Mouse (Mus musculus): ENCODE measurements around the gene Dusp8. TPM values are rescaled to one million over a fixed set of nuclear protein-coding genes. Genes with fewer than 3 reads are reported as not detected.

Gene Dusp8
- polyA plus RNA-seq, 1 experiment from 2014 or later, result 1.8 TPM

GRCm38 (mm10) chr7:142077138-142077537 is 18.5 kb downstream of the Dusp8 start:
- ATAC-seq (no peak), DNase-seq (no peak)

GRCm38 (mm10) chr7:142074146-142074886 is 21.3 kb downstream of the Dusp8 start:
- WGBS (ENCODE audit: insufficient replicate concordance), result 50% methylated on average over 8 of the region's 8 CpGs
- Histone ChIP-seq H3K9me3 (ENCODE audit: low read length) (no peaks in the 10 kb centered on the region), H3K4me2 (ENCODE audit: low read depth, low read length) (no peak overlapping the region), H3K27ac (ENCODE audit: low read depth) (no peak overlapping the region), H3K27me3 (ENCODE audit: insufficient read depth, low read length) (peaks cover 7% of the 10 kb centered on the region; the same call in 1 of the 2 replicates), H3K36me3 (replicated peaks; ENCODE audit: insufficient read depth, low read length) (no peaks in the 10 kb centered on the region), H3K4me1 (ENCODE audit: insufficient read depth) (0 out of 2 replicates have a peak, but pooled peaks cover 2% of the 10 kb centered on the region), H3K4me3 (ENCODE audit: low read depth, low read length) (no peak overlapping the region), H3K9ac (replicated peaks) (no peak overlapping the region)
- no peak for ATAC-seq
- no peak for DNase-seq
- no peak for TF ChIP-seq CTCF (IDR thresholded peaks at IDR 0.05; ENCODE audit: low read depth)
- no peak for TF ChIP-seq EP300 (IDR thresholded peaks at IDR 0.05; ENCODE audit: low read depth)

More at GRCm38 (mm10) chr7:142077138-142077537, 18.5 kb downstream of the Dusp8 start:
- peaks cover under 1% of the 10 kb centered on the region; the same call in 1 of the 2 replicates for H3K36me3 ChIP-seq (replicated peaks; ENCODE audit: insufficient read depth, low read length)
- H3K4me2 ChIP-seq (ENCODE audit: low read depth, low read length), result no peak overlapping the region
- no peak overlapping the region for H3K4me3 ChIP-seq (ENCODE audit: low read depth, low read length)
- H3K4me1 ChIP-seq (ENCODE audit: insufficient read depth), result no peaks in the 10 kb centered on the region
- no peak overlapping the region for H3K27ac ChIP-seq (ENCODE audit: low read depth)
- H3K9ac ChIP-seq (replicated peaks), result no peak overlapping the region
- TF ChIP-seq CTCF (IDR thresholded peaks at IDR 0.05; ENCODE audit: low read depth) (no peak), EP300 (IDR thresholded peaks at IDR 0.05; ENCODE audit: low read depth) (no peak)
- H3K27me3 ChIP-seq (ENCODE audit: insufficient read depth, low read length), result peaks cover 28% of the 10 kb centered on the region
- WGBS (ENCODE audit: insufficient replicate concordance), result 43% methylated on average over 3 of the region's 3 CpGs
- H3K9me3 ChIP-seq (ENCODE audit: low read length), result no peaks in the 10 kb centered on the region

GRCm38 (mm10) chr7:142071717-142072116 is 23.9 kb downstream of the Dusp8 start:
- ATAC-seq, result no peak
- no peak for TF ChIP-seq CTCF (IDR thresholded peaks at IDR 0.05; ENCODE audit: low read depth)
- TF ChIP-seq EP300 (IDR thresholded peaks at IDR 0.05; ENCODE audit: low read depth), result no peak
- no peak overlapping the region for H3K4me2 ChIP-seq (ENCODE audit: low read depth, low read length)
- 0 out of 2 replicates have a peak, but pooled peaks cover 2% of the 10 kb centered on the region for H3K4me1 ChIP-seq (ENCODE audit: insufficient read depth)
- no peak overlapping the region for H3K9ac ChIP-seq (replicated peaks)
- no peak for DNase-seq
- peaks cover 7% of the 10 kb centered on the region; the same call in 1 of the 2 replicates for H3K27me3 ChIP-seq (ENCODE audit: insufficient read depth, low read length)
- H3K27ac ChIP-seq (ENCODE audit: low read depth), result no peak overlapping the region
- H3K4me3 ChIP-seq (ENCODE audit: low read depth, low read length), result no peak overlapping the region
- no peaks in the 10 kb centered on the region for H3K36me3 ChIP-seq (replicated peaks; ENCODE audit: insufficient read depth, low read length)
- H3K9me3 ChIP-seq (ENCODE audit: low read length), result no peaks in the 10 kb centered on the region

GRCm38 (mm10) chr7:142071212-142071578 is 24.4 kb downstream of the Dusp8 start:
- TF ChIP-seq EP300 (IDR thresholded peaks at IDR 0.05; ENCODE audit: low read depth) (no peak), CTCF (IDR thresholded peaks at IDR 0.05; ENCODE audit: low read depth) (no peak)
- H3K4me1 ChIP-seq (ENCODE audit: insufficient read depth), result 0 out of 2 replicates have a peak, but pooled peaks cover 2% of the 10 kb centered on the region
- WGBS (ENCODE audit: insufficient replicate concordance), result 6% methylated on average over 10 of the region's 10 CpGs
- DNase-seq (no peak), ATAC-seq (peak; percentile 56)
- H3K27me3 ChIP-seq (ENCODE audit: insufficient read depth, low read length), result peaks cover 7% of the 10 kb centered on the region; the same call in 1 of the 2 replicates
- peak overlapping the region; percentile 1; the same call in 1 of the 2 replicates for H3K4me2 ChIP-seq (ENCODE audit: low read depth, low read length)
- H3K27ac ChIP-seq (ENCODE audit: low read depth), result no peak overlapping the region
- H3K9ac ChIP-seq (replicated peaks), result no peak overlapping the region
- no peak overlapping the region for H3K4me3 ChIP-seq (ENCODE audit: low read depth, low read length)
- H3K36me3 ChIP-seq (replicated peaks; ENCODE audit: insufficient read depth, low read length), result no peaks in the 10 kb centered on the region
- no peaks in the 10 kb centered on the region for H3K9me3 ChIP-seq (ENCODE audit: low read length)

- no peak overlapping the region for H3K4me3 ChIP-seq (ENCODE audit: low read depth, low read length)
- H3K4me1 ChIP-seq (ENCODE audit: insufficient read depth), result 0 out of 2 replicates have a peak, but pooled peaks cover 2% of the 10 kb centered on the region
- no peaks in the 10 kb centered on the region for H3K36me3 ChIP-seq (replicated peaks; ENCODE audit: insufficient read depth, low read length)
- H3K4me2 ChIP-seq (ENCODE audit: low read depth, low read length), result peak overlapping the region; percentile 1; the same call in 1 of the 2 replicates
- H3K9me3 ChIP-seq (ENCODE audit: low read length), result no peaks in the 10 kb centered on the region
- WGBS (ENCODE audit: insufficient replicate concordance), result 15% methylated on average over 13 of the region's 13 CpGs
- ATAC-seq, result peak; percentile 85
- H3K27ac ChIP-seq (ENCODE audit: low read depth), result no peak overlapping the region
- peak; percentile 96 for TF ChIP-seq CTCF (IDR thresholded peaks at IDR 0.05; ENCODE audit: low read depth)
- no peak for TF ChIP-seq EP300 (IDR thresholded peaks at IDR 0.05; ENCODE audit: low read depth)
- H3K9ac ChIP-seq (replicated peaks), result no peak overlapping the region
- DNase-seq, result peak; percentile 86
- peaks cover 7% of the 10 kb centered on the region; the same call in 1 of the 2 replicates for H3K27me3 ChIP-seq (ENCODE audit: insufficient read depth, low read length)
Observed at GRCm38 (mm10) chr7:142070458-142071211, 25.0 kb downstream of the Dusp8 start.

GRCm38 (mm10) chr7:142068429-142068828 is 27.2 kb downstream of the Dusp8 start:
- H3K4me1 ChIP-seq (ENCODE audit: insufficient read depth), result 0 out of 2 replicates have a peak, but pooled peaks cover 2% of the 10 kb centered on the region
- no peak overlapping the region for H3K9ac ChIP-seq (replicated peaks)
- no peak overlapping the region for H3K27ac ChIP-seq (ENCODE audit: low read depth)
- H3K9me3 ChIP-seq (ENCODE audit: low read length), result no peaks in the 10 kb centered on the region
- H3K4me3 ChIP-seq (ENCODE audit: low read depth, low read length), result no peak overlapping the region
- no peaks in the 10 kb centered on the region for H3K36me3 ChIP-seq (replicated peaks; ENCODE audit: insufficient read depth, low read length)
- DNase-seq (no peak), ATAC-seq (no peak)
- TF ChIP-seq EP300 (IDR thresholded peaks at IDR 0.05; ENCODE audit: low read depth) (no peak), CTCF (IDR thresholded peaks at IDR 0.05; ENCODE audit: low read depth) (no peak)
- 54% methylated on average over 4 of the region's 4 CpGs for WGBS (ENCODE audit: insufficient replicate concordance)
- no peak overlapping the region for H3K4me2 ChIP-seq (ENCODE audit: low read depth, low read length)
- 0 out of 2 replicates have a peak, but pooled peaks cover 3% of the 10 kb centered on the region for H3K27me3 ChIP-seq (ENCODE audit: insufficient read depth, low read length)
